Mouse (Mus musculus) adrenal gland, adult (tissue): ENCODE measurements around the gene Dennd4b.

ENCODE experiments used
- DNase-seq, 2 experiments: peaks; one replicate each; pipeline ENCODE4 v3.0.0; 2022 to 2023; ENCODE audit warnings: low spot score in 1 of 2; ENCODE audit not compliant: inconsistent age in 2 of 2

Gene Dennd4b

GRCm38 (mm10) chr3:90252659-90253058 is 12.3 kb upstream of the Dennd4b start:
- DNase-seq = peak in 1 of 2 experiments; percentile 59

DNA sequence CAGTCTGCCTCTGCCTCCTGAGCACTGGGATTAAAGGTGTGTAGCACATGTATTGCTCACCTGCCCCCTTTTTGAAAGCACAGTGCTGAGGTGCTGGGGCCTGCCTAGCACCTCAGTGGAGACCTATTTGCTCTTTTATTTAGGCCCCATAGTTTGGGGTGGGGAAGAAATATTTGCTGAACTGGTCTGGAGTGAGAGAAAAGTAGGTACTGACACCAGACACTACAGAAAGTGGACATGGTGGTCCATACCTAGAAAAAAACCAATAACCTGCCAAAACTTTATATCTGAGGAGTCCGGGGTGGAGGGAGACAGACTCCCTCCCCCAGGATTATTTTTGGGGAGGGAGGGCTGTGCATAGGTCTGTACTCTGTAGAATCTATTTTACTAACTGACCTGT is 11.8 kb upstream of the Dennd4b start:
- DNase-seq = peak in 1 of 2 experiments; percentile 54

DNA sequence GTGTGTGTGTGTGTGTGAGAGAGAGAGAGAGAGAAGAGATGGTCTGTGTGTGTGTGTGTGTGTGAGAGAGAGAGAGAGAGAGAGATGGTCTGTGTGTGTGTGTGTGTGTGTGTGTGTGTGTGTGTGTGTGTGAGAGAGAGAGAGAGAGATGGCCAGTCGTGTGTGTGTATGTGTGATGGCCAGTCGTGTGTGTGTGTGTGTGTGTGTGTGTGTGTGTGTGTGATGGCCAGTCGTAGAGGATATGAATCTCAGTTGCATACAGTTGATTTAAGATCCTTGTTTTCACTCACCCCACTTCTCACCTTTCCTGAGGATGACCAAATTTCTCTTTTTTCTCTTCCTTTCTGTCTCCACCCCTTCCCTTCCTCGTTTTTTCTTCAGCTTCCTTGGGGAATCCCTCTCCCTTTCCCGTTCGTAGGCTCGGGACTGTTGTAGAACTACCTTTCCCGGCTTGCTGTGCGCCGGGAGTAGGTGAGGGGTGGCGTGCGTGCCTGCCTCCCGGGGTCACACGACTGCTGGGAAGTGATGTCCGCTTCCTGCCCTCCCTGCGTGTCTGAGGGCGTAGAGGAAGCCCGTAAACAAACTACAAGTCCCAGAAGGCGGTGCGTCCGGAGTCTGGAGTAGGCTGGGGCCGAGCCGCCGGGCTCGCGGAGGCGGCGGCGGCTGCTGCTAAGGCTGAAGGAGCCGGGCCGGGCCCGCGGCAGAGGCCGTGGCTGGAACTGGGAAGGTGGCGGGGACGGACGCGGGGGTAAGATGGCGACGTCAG is 11.1 kb upstream of the Dennd4b start, which contains the start of gene Crtc2:
TSS of gene Crtc2 (plus strand) at position 511 of the 766 bp plus-strand sequence.
- DNase-seq = peak; percentile 97 to 98

DNA sequence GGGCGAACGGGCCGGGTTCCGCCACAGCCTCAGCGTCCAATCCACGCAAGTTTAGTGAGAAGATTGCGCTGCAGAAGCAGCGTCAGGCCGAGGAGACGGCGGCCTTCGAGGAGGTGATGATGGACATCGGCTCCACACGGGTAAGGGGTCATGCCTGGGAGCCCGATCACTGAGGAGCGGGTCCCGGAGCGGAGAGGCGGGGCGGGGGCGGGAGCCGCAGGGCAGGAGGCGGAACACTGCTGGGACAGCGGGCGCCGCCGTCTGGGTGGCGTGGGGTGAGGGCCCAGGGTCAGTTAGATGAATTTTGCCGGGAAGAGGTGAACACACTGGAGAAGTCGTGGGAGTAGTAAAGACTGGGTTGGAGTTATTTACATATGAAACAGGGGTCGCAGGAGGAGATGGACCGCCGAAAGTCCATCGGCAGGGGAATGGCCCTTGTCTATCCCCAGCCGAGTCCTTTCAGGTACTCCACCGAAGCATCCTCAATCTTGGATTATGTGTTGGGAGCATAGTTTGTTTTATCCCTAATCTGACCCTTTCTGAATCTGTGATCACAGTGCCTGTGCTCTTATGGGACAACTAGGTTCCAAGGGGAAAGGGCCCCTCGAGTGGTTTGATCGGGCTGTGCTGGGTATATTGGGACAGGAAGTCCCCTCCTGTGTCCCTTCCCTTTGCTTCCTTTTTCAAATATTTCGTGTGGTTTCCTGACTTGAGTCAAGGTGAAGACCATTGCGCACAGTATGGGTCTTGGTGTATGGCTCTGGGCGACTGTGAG is 10.4 kb upstream of the Dennd4b start:
- DNase-seq = peak in 1 of 2 experiments; percentile 34

- DNase-seq = no peak
Measured at GRCm38 (mm10) chr3:90255194-90255565, 9.8 kb upstream of the Dennd4b start.

- no peak for DNase-seq
Measured at GRCm38 (mm10) chr3:90255784-90256353, 9.1 kb upstream of the Dennd4b start.

- DNase-seq = peak in 1 of 2 experiments; percentile 66
Measured at GRCm38 (mm10) chr3:90256731-90257530, 8.1 kb upstream of the Dennd4b start.

DNA sequence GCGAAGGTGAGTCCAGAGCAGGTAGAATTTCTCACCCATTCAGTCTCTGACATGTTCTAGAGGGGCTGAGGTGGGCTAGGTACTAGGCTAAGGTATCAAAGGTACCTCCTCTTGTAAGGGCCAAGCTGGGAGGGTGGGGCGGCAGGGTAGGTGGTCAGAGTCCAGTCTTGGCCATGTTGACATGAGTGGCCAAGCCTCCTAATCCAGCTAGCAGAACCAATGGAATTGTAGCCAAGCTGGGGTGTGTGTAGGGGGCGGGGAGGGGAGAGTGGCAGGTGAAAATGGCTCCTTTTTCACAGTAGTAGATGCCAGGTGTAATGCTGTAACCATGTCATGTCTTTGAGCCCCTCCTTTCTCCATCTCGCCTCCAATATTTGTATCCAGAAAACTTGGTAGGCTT is 6.5 kb upstream of the Dennd4b start:
- DNase-seq = no peak

- DNase-seq = peak in 1 of 2 experiments; percentile 30
Measured at GRCm38 (mm10) chr3:90263121-90263771, 1.7 kb upstream of the Dennd4b start.

DNA sequence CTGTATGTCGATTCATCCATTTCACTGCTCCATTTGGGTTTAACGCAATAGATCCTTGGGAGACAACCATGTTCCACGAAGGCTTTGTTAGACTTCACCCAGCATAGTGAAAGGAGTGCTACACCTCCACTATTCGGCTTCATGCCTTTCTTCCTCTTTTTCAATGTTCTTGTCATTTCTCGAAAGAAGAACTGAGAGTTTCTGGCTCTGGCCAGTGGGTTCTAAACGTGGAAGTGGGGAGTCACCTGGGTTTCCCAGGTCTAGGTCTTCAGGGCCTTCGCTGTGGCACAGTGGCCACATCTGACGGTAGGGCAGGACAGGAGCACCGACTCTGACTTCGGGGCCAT is 325 bp upstream of the Dennd4b start:
- DNase-seq = no peak

DNA sequence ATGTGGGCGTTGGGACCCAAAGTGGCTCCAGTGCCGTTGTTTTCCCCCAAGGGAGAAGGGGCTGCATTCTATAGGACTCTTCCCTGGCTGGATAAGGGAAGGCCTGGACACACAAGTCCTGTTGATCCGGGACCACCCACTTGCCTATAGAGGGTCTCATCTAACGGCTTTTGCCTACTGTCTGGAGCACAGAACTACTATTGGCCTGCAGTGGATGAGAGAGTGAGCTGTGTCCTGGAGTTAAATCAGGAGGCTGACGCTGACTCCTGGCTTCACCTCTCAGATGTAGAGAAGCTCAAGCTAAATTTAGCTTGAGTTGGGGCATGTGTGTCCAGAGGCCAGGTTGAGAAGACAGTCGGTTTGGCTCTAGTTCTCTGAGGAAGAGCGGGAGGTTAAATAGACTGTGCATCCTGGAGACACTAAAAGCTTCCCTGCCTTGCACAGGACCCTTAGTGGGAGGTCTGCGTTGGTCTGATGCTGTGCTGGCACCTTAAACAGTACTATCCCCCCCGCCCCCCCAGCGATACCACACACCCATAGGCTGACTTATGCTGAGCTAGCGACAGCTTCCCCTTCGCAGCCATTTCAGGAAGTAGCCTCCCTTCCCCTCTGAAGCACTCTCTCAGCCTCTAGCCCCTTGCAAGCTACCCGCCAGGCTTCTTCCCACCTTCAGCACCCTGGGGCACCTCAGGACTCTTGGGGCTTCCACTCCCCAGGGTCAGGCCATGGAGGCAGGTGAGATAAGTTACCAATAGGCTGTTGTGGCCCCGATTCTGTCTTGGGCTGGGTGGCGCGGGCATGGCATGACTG is 1.2 kb downstream of the Dennd4b start:
- peak; percentile 36 to 60 for DNase-seq

DNA sequence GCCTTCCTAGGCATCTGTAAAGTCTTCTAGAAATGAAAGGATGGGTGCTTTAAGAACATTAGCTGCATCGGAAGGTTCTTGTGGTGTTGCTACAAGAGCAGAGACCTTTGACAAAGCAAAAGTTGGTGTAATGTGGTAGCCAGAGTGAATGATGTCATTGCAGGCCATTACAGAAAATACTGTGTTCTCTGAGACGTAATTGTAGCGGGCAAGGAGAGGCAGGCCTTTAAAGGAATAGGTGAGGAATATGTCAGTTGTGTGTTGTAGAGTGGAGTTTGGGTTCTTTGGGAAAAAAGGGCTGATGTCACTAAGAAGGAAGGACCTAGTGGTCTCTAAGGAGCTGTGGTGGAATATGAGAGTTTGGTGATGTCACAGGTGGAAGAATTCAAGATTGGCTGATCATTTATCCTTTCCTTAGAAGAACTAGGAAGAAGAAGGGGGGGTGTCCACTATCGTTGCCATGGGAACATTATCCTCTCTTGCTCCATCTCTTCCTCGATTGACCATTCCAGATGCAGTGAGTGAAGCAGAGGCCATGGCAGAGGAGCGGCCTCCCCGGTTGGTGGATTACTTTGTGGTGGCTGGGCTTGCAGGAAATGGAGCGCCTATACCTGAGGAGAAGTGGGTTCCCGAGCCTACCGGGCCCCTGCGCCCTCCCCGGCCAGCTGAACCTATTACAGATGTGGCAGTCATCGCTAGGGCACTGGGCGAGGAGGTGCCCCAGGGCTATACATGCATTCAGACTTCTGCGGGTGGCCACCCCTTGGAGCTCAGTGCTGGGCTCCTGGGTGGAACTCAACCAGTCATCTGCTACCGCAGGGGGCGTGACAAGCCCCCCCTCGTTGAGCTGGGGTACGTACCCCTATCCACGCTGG is 2.2 kb downstream of the Dennd4b start:
- peak; percentile 25 to 26 for DNase-seq

DNA sequence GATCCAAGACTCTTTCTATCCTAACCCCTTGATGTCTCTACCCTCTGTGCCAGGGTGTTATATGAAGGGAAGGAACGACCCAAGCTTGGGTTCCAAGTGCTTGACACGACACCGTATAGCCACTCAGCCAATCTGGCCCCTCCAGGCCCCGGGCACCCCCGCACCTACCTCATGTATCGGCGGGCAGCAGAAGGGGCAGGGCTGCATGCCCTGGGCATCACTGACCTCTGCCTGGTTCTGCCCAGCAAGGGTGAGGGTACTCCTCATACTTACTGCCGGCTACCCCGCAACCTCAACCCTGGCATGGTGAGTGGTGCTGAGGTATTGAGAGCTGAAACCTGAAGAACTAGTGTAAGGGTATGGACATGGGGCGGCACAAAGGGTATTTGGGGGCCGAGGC is 3.2 kb downstream of the Dennd4b start:
- DNase-seq = peak in 1 of 2 experiments; percentile 25

GRCm38 (mm10) chr3:90268971-90269370 is 4.0 kb downstream of the Dennd4b start:
- DNase-seq = peak in 1 of 2 experiments; percentile 20

- no peak for DNase-seq
Measured at GRCm38 (mm10) chr3:90270784-90271183, 5.8 kb downstream of the Dennd4b start.

GRCm38 (mm10) chr3:90272170-90272569 is 7.2 kb downstream of the Dennd4b start:
- DNase-seq = no peak

GRCm38 (mm10) chr3:90273855-90274254 is 8.9 kb downstream of the Dennd4b start:
- DNase-seq = peak in 1 of 2 experiments; percentile 17

DNA sequence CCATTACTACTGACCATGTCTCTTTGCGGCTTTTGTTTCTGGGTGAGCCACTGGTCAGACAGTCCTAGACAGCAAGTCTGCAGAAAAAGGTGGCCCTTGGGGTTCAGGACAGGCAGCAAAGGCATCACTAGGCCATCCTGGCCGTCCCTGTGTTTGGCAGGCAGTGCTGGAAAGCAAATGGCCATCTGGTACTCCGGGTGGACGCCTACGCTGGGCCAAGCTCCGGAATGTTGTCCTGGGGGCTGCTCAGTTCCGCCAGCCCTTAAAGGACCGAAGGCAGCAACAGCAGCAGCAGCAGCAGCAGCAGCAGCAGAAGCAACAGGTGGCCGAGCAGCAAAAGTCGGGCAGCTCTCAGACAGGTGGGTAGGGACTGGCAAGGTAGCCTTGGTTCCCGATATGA is 10.3 kb downstream of the Dennd4b start:
- DNase-seq = no peak

DNA sequence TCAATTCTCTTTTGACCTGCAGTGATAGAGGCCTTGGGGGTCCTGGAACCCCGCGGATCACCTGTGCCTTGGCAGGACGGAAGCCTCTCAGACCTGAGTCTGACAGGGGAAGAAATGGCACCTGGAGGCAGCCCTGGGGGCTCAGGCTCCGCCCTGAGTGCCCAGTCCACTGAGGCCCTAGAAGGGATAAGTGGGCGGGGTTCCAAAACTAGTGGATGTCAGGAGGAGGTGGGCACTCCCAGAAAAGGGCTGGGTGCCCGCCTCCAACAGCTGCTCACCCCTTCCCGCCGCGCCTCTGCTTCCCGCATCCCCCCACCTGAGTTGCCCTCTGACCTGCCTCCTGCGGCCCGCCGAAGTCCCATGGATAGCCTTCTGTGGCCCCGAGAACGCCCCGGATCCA is 11.9 kb downstream of the Dennd4b start:
- peak in 1 of 2 experiments; percentile 18 for DNase-seq
